Comparison of ENCODE assay signal across 8 mouse cellular contexts in genomic region chr9:20544070-20544821, GRCm38 (mm10). TPM values are rescaled to one million over a fixed set of nuclear protein-coding genes. Genes with fewer than 3 reads are reported as not detected.
DNase-seq lines count a peak whose midpoint lies in the region; ATAC-seq and TF ChIP-seq lines count a peak whose summit lies in the region.

No protein-coding gene starts in this region.

- H3K4me2 ChIP-seq in heart, embryonic 11.5 days: peak overlapping the region; percentile 75
- H3K4me2 ChIP-seq in kidney, embryonic 14.5 days (replicated peaks; ENCODE audit: low read depth, low read length): peak overlapping the region; percentile 78
- H3K4me2 ChIP-seq in limb, embryonic 13.5 days (replicated peaks): peak overlapping the region; percentile 70
- H3K4me2 ChIP-seq in midbrain, embryonic 14.5 days (ENCODE audit: low read length): peak overlapping the region; percentile 73

- H3K4me1 ChIP-seq in embryonic fibroblast, embryonic 13.5 days (ENCODE audit: control insufficient read depth, insufficient read depth, low read length): no peaks in the 10 kb centered on the region
- no peaks in the 10 kb centered on the region for H3K4me1 ChIP-seq in heart, embryonic 11.5 days (ENCODE audit: control insufficient read depth, insufficient read depth, low read length)
- peaks cover 4% of the 10 kb centered on the region; the same call in 1 of the 2 replicates for H3K4me1 ChIP-seq in kidney, embryonic 14.5 days (ENCODE audit: control insufficient read depth, insufficient read depth, low read length)
- no peaks in the 10 kb centered on the region for H3K4me1 ChIP-seq in limb, embryonic 13.5 days
- 0 out of 2 replicates have a peak, but pooled peaks cover 4% of the 10 kb centered on the region for H3K4me1 ChIP-seq in midbrain, embryonic 14.5 days (ENCODE audit: control insufficient read depth, insufficient read depth, low read length)

- peak overlapping the region; percentile 23; the same call in 1 of the 2 replicates for H3K4me3 ChIP-seq in embryonic fibroblast, embryonic 13.5 days (ENCODE audit: insufficient read depth, low read length)
- H3K4me3 ChIP-seq in heart, embryonic 11.5 days (ENCODE audit: low read depth, low read length): peak overlapping the region; percentile 42
- peak overlapping the region; percentile 44 for H3K4me3 ChIP-seq in kidney, embryonic 14.5 days (ENCODE audit: low read length)
- peak overlapping the region; percentile 46 for H3K4me3 ChIP-seq in limb, embryonic 13.5 days
- H3K4me3 ChIP-seq in midbrain, embryonic 14.5 days (replicated peaks; ENCODE audit: low read depth, low read length): peak overlapping the region; percentile 41

- DNase-seq in brain, adult 2 months (ENCODE audit: low read depth, low spot score): peak; percentile 89
- DNase-seq in midbrain, embryonic 14.5 days: peak; percentile 91
- peak; percentile 37 for DNase-seq in spleen, adult 12 weeks (ENCODE audit: low spot score)
- DNase-seq in adipocyte (ENCODE audit: low spot score): no peak

- H3K9ac ChIP-seq in heart, embryonic 11.5 days (ENCODE audit: low read depth, low read length): peak overlapping the region; percentile 73
- peak overlapping the region; percentile 60 for H3K9ac ChIP-seq in kidney, embryonic 14.5 days (ENCODE audit: low read depth, low read length)
- peak overlapping the region; percentile 69 for H3K9ac ChIP-seq in limb, embryonic 13.5 days
- H3K9ac ChIP-seq in midbrain, embryonic 14.5 days (replicated peaks; ENCODE audit: low read length): peak overlapping the region; percentile 56

- ATAC-seq in heart, embryonic 11.5 days (replicated peaks; ENCODE audit: insufficient number of reproducible peaks, low FRiP score, low TSS enrichment): peak; percentile 90
- peak; percentile 95 for ATAC-seq in kidney, embryonic 14.5 days (ENCODE audit: low FRiP score, low TSS enrichment)
- peak; percentile 92 for ATAC-seq in limb, embryonic 13.5 days (ENCODE audit: low FRiP score, low read depth)
- ATAC-seq in midbrain, embryonic 14.5 days (ENCODE audit: low FRiP score, low TSS enrichment): peak; percentile 95

- H3K27me3 ChIP-seq in heart, embryonic 11.5 days (ENCODE audit: control insufficient read depth, insufficient read depth, low read length): no peaks in the 10 kb centered on the region
- no peaks in the 10 kb centered on the region for H3K27me3 ChIP-seq in kidney, embryonic 14.5 days (ENCODE audit: control insufficient read depth, insufficient read depth, low read length)
- no peaks in the 10 kb centered on the region; the same call in 1 of the 2 replicates for H3K27me3 ChIP-seq in limb, embryonic 13.5 days
- no peaks in the 10 kb centered on the region for H3K27me3 ChIP-seq in midbrain, embryonic 14.5 days (ENCODE audit: control insufficient read depth, insufficient read depth, low read length)

- H3K9me3 ChIP-seq in heart, embryonic 11.5 days (replicated peaks; ENCODE audit: control insufficient read depth, low read length): no peaks in the 10 kb centered on the region
- no peaks in the 10 kb centered on the region for H3K9me3 ChIP-seq in kidney, embryonic 14.5 days (ENCODE audit: control insufficient read depth, low read length)
- no peaks in the 10 kb centered on the region for H3K9me3 ChIP-seq in limb, embryonic 13.5 days
- no peaks in the 10 kb centered on the region for H3K9me3 ChIP-seq in midbrain, embryonic 14.5 days (ENCODE audit: control insufficient read depth, low read length)

- no peak for TF ChIP-seq CTCF in embryonic fibroblast, embryonic 13.5 days (IDR thresholded peaks at IDR 0.05; ENCODE audit: borderline replicate concordance, insufficient read depth, low read length)

- WGBS in heart, embryonic 11.5 days (ENCODE audit: insufficient replicate concordance): 2% methylated on average over 43 of the region's 43 CpGs
- WGBS in kidney, embryonic 14.5 days: 1% methylated on average over 43 of the region's 43 CpGs
- 1% methylated on average over 43 of the region's 43 CpGs for WGBS in limb, embryonic 13.5 days
- WGBS in midbrain, embryonic 14.5 days: 2% methylated on average over 43 of the region's 43 CpGs

- H3K27ac ChIP-seq in embryonic fibroblast, embryonic 13.5 days (ENCODE audit: insufficient read depth, low read length): no peak overlapping the region
- peak overlapping the region; percentile 81 for H3K27ac ChIP-seq in heart, embryonic 11.5 days (ENCODE audit: low read depth, low read length)
- peak overlapping the region; percentile 74 for H3K27ac ChIP-seq in kidney, embryonic 14.5 days (ENCODE audit: low read depth, low read length)
- peak overlapping the region; percentile 87 for H3K27ac ChIP-seq in limb, embryonic 13.5 days
- peak overlapping the region; percentile 93 for H3K27ac ChIP-seq in midbrain, embryonic 14.5 days (replicated peaks; ENCODE audit: low read depth, low read length)

- TF ChIP-seq POLR2A in embryonic fibroblast, embryonic 13.5 days (IDR thresholded peaks at IDR 0.05; ENCODE audit: low read depth, low read length): peak; percentile 51

- no peaks in the 10 kb centered on the region for H3K36me3 ChIP-seq in heart, embryonic 11.5 days (ENCODE audit: control insufficient read depth, insufficient read depth, low read length)
- H3K36me3 ChIP-seq in kidney, embryonic 14.5 days (ENCODE audit: control insufficient read depth, insufficient read depth, low read length): no peaks in the 10 kb centered on the region
- no peaks in the 10 kb centered on the region for H3K36me3 ChIP-seq in limb, embryonic 13.5 days
- H3K36me3 ChIP-seq in midbrain, embryonic 14.5 days (ENCODE audit: control insufficient read depth, insufficient read depth, low read length): no peaks in the 10 kb centered on the region

RNA-seq across cellular contexts. Expression of gene Zfp266, which starts 23.0 kb away (rescaled TPM):
- 74.5 and 108 TPM in 2 replicates for polyA plus RNA-seq in embryonic fibroblast, embryonic 13.5 days (2011; ENCODE audit: insufficient read length, low read depth, missing spikeins)
- polyA plus RNA-seq in heart, embryonic 11.5 days (2014; fragmentation: Nextera tagmentation; extraction: Ambion mirVana): 50.7 and 56.7 TPM in 2 replicates
- polyA plus RNA-seq in kidney, embryonic 14.5 days (2014; fragmentation: Nextera tagmentation; extraction: Ambion mirVana): 80.5 and 96.4 TPM in 2 replicates
- polyA plus RNA-seq in limb, embryonic 13.5 days (2015; fragmentation: Nextera tagmentation; extraction: Ambion mirVana): 144 and 152 TPM in 2 replicates
- polyA plus RNA-seq in midbrain, embryonic 14.5 days (2014; fragmentation: Nextera tagmentation; extraction: Ambion mirVana): 98.2 and 123 TPM in 2 replicates

RNA-seq across cellular contexts. Expression of gene Zfp846, which starts 36.8 kb away (rescaled TPM):
- 9.1 TPM in 2 replicates for polyA plus RNA-seq in embryonic fibroblast, embryonic 13.5 days (2011; ENCODE audit: insufficient read length, low read depth, missing spikeins)
- 9.0 and 9.8 TPM in 2 replicates for polyA plus RNA-seq in heart, embryonic 11.5 days (2014; fragmentation: Nextera tagmentation; extraction: Ambion mirVana)
- 18.1 and 23.0 TPM in 2 replicates for polyA plus RNA-seq in kidney, embryonic 14.5 days (2014; fragmentation: Nextera tagmentation; extraction: Ambion mirVana)
- polyA plus RNA-seq in limb, embryonic 13.5 days (2015; fragmentation: Nextera tagmentation; extraction: Ambion mirVana): 25.2 and 28.3 TPM in 2 replicates
- 55.9 and 56.0 TPM in 2 replicates for polyA plus RNA-seq in midbrain, embryonic 14.5 days (2014; fragmentation: Nextera tagmentation; extraction: Ambion mirVana)

RNA-seq across cellular contexts. Expression of gene Zfp426, which starts 51.7 kb away (rescaled TPM):
- 18.6 and 20.5 TPM in 2 replicates for polyA plus RNA-seq in embryonic fibroblast, embryonic 13.5 days (2011; ENCODE audit: insufficient read length, low read depth, missing spikeins)
- polyA plus RNA-seq in heart, embryonic 11.5 days (2014; fragmentation: Nextera tagmentation; extraction: Ambion mirVana): 16.4 and 17.1 TPM in 2 replicates
- polyA plus RNA-seq in kidney, embryonic 14.5 days (2014; fragmentation: Nextera tagmentation; extraction: Ambion mirVana): 12.8 and 22.6 TPM in 2 replicates
- 18.6 and 23.3 TPM in 2 replicates for polyA plus RNA-seq in limb, embryonic 13.5 days (2015; fragmentation: Nextera tagmentation; extraction: Ambion mirVana)
- polyA plus RNA-seq in midbrain, embryonic 14.5 days (2014; fragmentation: Nextera tagmentation; extraction: Ambion mirVana): 30.1 and 39.5 TPM in 2 replicates
